Mouse (Mus musculus) cerebellum, postnatal 10 days (tissue): ENCODE measurements at regions not wholly inside any gene's neighbourhood (a gene's known extent, or its start where the extent isn't known, plus 50 kb on each side); places are given as distances from the start of the nearest gene placed in this dataset.
A peak's percentile ranks its signal among the peaks of the same experiment; 100 is the strongest.

Experiments used
- DNase-seq, 2 experiments: peaks; one replicate each; pipeline ENCODE4 v3.0.0; 2021; ENCODE audit warnings: mixed read lengths in 2 of 2

- no peak for DNase-seq
Observed at GRCm38 (mm10) chr3:149496122-149496521, 505.8 kb upstream of the Adgrl2 start.

- DNase-seq = no peak
Observed at GRCm38 (mm10) chr3:149488147-149488546, 497.8 kb upstream of the Adgrl2 start.

GRCm38 (mm10) chr3:149485406-149485805 is 495.1 kb upstream of the Adgrl2 start:
- DNase-seq = no peak

- no peak for DNase-seq
Observed at GRCm38 (mm10) chr3:149484319-149484718, 494.0 kb upstream of the Adgrl2 start.

- no peak for DNase-seq
Observed at GRCm38 (mm10) chr3:149476151-149476550, 485.8 kb upstream of the Adgrl2 start.

GRCm38 (mm10) chr3:149466973-149467372 is 476.6 kb upstream of the Adgrl2 start:
- DNase-seq = no peak

- no peak for DNase-seq
Observed at GRCm38 (mm10) chr3:149464603-149465002, 474.2 kb upstream of the Adgrl2 start.

- no peak for DNase-seq
Observed at GRCm38 (mm10) chr3:149462121-149462541, 471.8 kb upstream of the Adgrl2 start.

GRCm38 (mm10) chr3:149461613-149462012 is 471.3 kb upstream of the Adgrl2 start:
- no peak for DNase-seq

GRCm38 (mm10) chr3:149449376-149449775 is 459.0 kb upstream of the Adgrl2 start:
- no peak for DNase-seq

- no peak for DNase-seq
Observed at GRCm38 (mm10) chr3:149445991-149446564, 455.7 kb upstream of the Adgrl2 start.

- peak; percentile 62 to 64 for DNase-seq
Observed at GRCm38 (mm10) chr3:149444854-149445577, 454.7 kb upstream of the Adgrl2 start.

- no peak for DNase-seq
Observed at GRCm38 (mm10) chr3:149444377-149444776, 454.0 kb upstream of the Adgrl2 start.

GRCm38 (mm10) chr3:149441227-149441626 is 450.9 kb upstream of the Adgrl2 start:
- no peak for DNase-seq

- DNase-seq = peak in 1 of 2 experiments; percentile 11
Observed at GRCm38 (mm10) chr3:149437763-149438162, 447.4 kb upstream of the Adgrl2 start.

GRCm38 (mm10) chr3:149436944-149437343 is 446.6 kb upstream of the Adgrl2 start:
- DNase-seq = no peak

- no peak for DNase-seq
Observed at GRCm38 (mm10) chr3:149436420-149436819, 446.1 kb upstream of the Adgrl2 start.

GRCm38 (mm10) chr3:149431795-149432194 is 441.4 kb upstream of the Adgrl2 start:
- no peak for DNase-seq

GRCm38 (mm10) chr3:149426023-149426759 is 435.8 kb upstream of the Adgrl2 start:
- DNase-seq = no peak

GRCm38 (mm10) chr3:149424306-149424705 is 434.0 kb upstream of the Adgrl2 start:
- no peak for DNase-seq

- no peak for DNase-seq
Observed at GRCm38 (mm10) chr3:149423491-149423890, 433.1 kb upstream of the Adgrl2 start.

GRCm38 (mm10) chr3:149415081-149415480 is 424.7 kb upstream of the Adgrl2 start:
- no peak for DNase-seq

- no peak for DNase-seq
Observed at GRCm38 (mm10) chr3:149413114-149413513, 422.8 kb upstream of the Adgrl2 start.

GRCm38 (mm10) chr3:149410518-149410917 is 420.2 kb upstream of the Adgrl2 start:
- no peak for DNase-seq
